Mouse (Mus musculus) lung, adult 2 months (tissue): ENCODE results near the gene Lgr6.

Experiments
- CTCF ChIP-seq: fragments of 200-500 bp; IDR thresholded peaks from 2 replicates; pipeline ENCODE4 v1.5.1; 2011; ENCODE audit warnings: mild to moderate bottlenecking, low read length, control low read depth; ENCODE audit not compliant: insufficient read depth
- POLR2A ChIP-seq: fragments of 200-500 bp; IDR thresholded peaks from 2 replicates; pipeline ENCODE4 v1.6.1; 2011; ENCODE audit warnings: low read depth, mild to moderate bottlenecking, control low read depth, low read length, borderline replicate concordance; ENCODE audit errors: extremely low read depth

DNA sequence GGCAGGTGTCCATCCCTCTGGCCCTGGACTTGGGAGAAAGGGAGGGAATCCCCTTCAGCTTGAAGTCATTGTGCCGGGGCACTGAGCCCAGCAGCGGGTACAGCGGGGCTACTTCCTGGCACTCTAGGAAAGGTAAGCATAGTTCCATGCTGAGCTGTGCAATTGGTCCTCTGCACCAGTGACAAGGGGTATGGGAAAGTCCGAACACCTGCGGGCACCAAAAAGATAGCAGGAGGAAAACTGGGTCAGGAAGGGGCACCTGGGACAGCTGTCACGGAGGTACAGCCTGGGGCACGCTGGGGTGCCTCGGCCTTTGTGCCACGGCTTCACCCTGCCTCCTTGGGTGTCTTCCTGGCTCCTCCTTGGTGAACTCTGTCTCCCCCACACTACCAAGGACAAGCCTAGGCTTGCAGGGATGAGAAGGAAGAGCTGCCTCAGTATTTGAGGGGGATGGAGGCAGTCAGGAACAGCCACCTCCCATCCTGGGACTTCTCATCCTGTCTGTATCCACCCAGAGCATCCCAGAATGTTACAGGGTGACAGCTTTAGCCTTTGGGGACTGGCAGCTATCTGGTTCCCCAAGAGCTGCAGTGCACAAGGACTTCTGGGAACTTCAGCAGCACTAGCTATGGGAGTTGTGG is 24.6 kb upstream of the Lgr6 start:
- TF ChIP-seq CTCF (no peak), POLR2A (no peak)
